Mouse (Mus musculus) forelimb bud, embryonic 11.5 days (tissue): Measurements from ENCODE around the gene Itpr3.

Source experiments
- DNase-seq: peaks from one replicate; pipeline ENCODE4 v3.0.0-alpha.2; 2012; ENCODE audit warnings: low read depth, low spot score

Gene Itpr3

GRCm38 (mm10) chr17:27038335-27039050, 18.6 kb upstream of the Itpr3 start:
- DNase-seq: no peak

DNA sequence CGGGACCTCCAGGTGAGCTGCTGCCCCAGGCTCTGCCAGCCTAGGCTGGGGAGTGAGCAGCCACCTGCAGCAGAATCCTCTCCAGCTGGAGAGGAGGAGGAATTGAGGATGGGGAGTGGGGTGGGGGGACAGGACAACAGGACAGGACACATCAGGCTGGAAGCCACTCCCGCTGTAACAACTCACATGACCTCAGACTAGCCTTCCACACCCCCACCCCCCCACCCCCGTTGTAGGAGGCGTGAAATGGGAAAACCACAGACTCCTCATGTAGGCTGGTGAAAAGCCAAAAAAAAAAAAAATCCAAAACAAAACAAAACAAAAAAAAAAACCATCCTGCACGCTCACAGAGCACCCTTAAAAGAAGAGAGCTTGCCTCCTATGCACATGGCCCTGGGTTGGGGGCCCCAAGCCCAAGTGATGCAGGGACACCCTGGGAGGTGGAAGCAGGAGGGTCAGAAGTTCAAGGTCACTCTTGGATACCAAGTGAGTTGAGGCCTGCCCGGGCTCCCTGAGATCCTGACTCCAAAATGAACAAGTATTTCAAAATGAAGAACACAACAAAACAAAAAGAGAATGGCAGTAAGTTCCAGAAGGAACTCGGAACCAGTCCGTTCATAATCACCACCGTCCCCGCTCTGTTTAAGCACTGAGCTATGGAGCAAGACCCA, 17.5 kb upstream of the Itpr3 start:
- DNase-seq: no peak

GRCm38 (mm10) chr17:27040304-27041045, 16.6 kb upstream of the Itpr3 start:
- DNase-seq: peak; percentile 80

DNA sequence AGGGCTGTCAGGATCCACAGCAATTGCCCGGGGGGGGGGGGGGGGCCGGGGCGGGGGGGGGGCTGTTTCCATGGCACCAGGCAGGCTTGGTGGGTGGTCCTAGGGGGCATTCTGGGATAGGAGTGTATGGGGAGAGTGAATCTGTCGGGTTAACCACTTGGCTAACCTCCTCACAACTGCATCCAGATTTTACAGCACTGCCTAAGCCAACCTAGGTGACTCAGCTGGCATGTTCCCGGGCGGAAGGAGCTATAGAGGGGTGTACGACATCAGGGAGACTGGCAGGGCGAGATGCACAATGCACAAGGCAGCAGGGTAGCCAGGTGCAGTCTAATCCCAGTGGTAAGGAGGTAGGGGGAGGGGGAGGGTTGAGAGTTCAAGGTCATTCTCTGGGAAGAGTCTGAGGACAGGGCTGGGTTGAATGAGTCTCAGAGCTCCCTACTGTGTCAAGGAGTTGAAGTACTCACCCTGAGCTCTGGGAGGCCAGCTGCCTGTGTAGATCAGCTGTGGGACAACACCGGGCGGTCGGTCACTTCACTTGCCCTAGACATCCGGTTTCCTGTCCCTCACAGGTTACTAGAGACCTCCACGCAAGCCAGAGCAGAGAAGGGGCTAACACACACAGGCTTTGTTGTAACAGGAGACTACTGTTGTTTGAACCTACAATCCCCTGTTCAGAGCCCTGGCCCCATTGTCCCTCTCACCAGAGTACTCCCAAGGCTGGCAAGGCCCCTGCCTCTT, 15.9 kb upstream of the Itpr3 start:
- DNase-seq: no peak

DNA sequence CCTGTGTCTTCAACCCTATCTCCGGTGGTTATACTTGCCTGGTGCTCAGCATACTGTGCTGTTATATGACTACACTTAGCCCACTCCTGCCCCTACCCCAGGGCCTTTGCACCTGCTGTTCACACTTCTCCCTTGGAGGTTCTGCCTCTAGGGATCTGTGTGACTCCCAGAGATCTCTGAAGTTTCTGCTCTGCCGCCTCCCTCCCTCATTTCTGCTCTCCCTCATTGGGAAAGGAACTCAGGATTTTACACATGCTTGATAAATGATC, 15.4 kb upstream of the Itpr3 start:
- no peak for DNase-seq

- no peak for DNase-seq
Observed at GRCm38 (mm10) chr17:27042840-27043239, 14.3 kb upstream of the Itpr3 start.

- no peak for DNase-seq
Observed at GRCm38 (mm10) chr17:27045164-27045563, 11.9 kb upstream of the Itpr3 start.

DNA sequence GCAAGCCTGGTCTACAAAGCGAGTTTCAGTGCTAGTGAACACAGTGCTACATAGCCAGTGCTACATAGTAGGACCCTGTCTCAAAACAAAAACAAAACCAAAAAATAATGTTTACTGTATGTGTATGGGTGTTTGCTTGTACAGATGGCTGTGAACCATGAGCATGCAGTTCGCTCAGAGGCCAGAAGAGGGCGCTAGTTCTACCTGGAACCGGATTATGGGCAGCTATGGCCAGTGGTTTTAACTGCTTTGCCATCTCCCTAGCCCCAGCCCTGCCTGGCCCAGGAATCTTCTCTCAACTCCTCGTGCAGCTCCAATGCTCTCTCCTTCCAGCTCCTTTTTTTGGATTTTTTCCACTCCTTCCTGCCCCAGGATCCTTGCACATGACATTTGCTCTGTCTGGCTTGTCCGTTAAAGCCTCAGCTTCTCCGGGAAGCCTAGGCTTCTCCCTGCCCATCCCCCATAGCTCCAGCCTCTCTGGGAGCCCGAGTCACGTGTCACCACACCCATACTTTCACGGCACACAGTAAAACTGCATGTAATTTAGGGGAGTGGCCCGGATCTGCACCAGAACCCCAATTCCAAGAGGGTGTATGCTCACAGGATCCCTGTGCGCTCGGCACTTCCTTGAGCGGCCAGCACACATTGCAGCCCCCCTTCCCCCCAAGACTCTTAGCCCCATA, 9.2 kb upstream of the Itpr3 start:
- DNase-seq: no peak

- no peak for DNase-seq
Observed at GRCm38 (mm10) chr17:27048445-27049239, 8.5 kb upstream of the Itpr3 start.

DNA sequence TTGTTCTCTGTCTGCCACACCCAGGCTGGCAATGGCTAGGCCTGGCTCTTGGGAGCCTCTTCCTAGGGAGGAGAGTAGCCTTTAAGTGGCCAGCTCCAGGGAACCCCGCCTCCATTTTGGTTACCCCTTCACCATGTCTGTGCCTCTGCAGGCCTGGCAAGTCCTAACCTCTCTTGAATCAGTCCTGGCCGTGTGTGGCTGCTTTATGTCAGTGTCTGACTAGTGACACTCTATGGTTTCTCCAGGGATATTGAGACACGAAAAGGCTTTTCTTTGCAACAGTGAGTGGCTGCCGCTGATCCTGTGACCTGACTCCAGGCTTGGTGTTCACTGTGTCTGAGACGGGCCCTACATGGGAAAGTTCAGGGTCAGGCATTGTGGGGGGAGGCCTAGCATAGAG, 6.3 kb upstream of the Itpr3 start:
- no peak for DNase-seq

- DNase-seq: no peak
Observed at GRCm38 (mm10) chr17:27051514-27051913, 5.6 kb upstream of the Itpr3 start.

DNA sequence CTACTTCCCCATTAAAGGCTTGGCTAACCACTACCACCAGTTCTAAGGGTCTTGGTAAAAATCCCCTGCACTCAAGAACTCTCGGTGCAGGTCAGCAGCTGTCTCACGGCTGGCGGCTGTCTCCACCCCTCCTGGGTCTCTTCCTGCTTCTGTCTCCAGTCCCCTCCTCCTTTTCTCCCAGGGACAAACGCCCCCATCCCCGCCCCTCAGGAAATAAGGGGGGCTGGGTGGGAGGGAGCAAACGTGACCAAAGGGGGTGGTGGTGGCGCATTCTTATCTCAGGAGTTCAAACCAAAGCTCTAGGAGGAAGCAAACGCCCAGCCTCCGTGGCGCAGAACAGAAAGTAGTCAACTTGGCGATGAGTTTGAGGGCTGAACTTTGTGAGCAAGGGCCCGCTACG, 934 bp upstream of the Itpr3 start:
- DNase-seq: peak; percentile 76

DNA sequence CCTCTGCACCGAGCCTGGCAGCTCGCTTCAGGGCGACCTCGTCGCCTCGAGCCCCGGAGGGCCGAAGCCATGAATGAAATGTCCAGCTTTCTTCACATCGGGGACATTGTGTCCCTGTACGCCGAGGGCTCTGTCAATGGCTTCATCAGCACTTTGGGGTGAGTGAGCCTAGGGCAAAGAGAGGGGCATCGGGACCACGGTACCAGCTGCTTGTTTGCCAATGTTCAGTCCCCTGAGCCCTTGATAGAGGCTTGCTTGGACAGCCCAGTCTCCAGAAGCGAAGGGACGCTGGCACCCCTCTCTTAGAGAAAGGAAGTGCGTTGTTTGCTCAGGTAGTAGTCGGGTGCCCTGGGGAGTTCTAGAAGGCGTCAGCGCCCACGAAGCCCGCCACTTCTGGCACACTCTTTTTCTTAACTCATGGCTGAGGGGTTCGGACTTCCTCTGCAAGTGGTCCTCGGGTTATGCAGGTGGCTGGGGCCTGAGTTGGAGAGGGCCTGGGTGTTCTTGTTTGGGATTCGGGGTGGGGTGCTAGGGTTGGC, 482 bp downstream of the Itpr3 start:
- DNase-seq: no peak

- DNase-seq: no peak
Observed at GRCm38 (mm10) chr17:27060698-27061097, 3.6 kb downstream of the Itpr3 start.

DNA sequence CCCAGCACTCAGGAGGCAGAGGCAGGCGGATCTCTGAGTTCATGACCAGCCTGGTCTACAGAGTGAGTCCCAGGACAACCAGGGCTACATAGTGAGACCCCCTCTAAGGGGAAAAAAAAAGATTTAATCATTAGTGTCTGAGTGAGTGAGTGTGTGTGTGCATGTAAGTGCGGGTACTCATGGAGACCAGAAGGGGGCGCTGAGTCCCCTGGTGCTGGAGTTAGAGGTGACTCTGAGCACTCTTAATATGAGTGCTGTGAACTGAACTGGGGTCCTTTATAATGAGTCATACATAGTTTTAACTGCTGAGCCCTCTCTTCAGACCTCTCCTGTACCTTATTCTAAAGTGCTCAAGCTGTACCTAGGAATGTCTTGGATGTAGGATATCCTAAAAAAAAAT, 4.6 kb downstream of the Itpr3 start:
- no peak for DNase-seq

GRCm38 (mm10) chr17:27062684-27063083, 5.6 kb downstream of the Itpr3 start:
- no peak for DNase-seq

- DNase-seq: no peak
Observed at GRCm38 (mm10) chr17:27063717-27064116, 6.6 kb downstream of the Itpr3 start.

DNA sequence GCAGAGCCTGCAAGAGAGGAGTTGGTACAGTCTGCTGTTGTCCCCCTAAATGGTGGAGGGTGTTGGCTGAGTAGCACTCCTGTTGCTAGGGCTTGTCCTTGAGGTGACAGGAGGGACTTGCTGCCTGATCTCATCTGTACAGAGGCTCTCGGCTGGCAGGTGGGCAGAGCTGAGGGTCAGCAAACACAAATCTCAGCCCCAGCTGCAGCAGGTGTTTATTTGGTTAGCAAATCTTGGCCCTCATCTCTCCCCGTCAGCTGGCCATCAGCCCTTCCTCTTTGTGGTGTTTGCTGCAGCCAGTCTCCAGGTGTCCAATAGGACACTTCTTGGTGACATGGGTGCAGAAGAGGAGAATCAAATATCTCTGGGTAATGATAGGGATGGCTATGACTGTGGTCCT, 7.1 kb downstream of the Itpr3 start:
- no peak for DNase-seq

GRCm38 (mm10) chr17:27066065-27066464, 9.0 kb downstream of the Itpr3 start:
- DNase-seq: no peak

DNA sequence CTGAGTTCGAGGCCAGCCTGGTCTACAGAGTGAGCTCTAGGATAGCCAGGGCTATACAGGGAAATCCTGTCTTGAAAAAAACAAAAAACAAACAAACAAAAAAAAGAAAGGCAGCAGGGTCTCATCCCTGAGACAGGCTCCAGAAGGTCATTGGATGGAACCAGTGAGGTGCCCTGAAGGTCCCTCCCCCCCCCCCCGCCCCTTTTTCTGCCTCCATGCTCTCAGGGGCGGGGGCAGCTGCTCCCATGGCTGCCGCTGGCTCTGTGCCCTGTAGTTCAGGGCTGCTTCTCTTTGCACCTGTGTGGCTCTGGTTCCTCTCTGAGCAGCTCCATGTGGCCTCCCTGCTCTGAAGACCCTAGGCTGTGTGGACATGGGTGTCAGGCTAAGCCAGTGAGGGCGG, 12.0 kb downstream of the Itpr3 start:
- DNase-seq: no peak

DNA sequence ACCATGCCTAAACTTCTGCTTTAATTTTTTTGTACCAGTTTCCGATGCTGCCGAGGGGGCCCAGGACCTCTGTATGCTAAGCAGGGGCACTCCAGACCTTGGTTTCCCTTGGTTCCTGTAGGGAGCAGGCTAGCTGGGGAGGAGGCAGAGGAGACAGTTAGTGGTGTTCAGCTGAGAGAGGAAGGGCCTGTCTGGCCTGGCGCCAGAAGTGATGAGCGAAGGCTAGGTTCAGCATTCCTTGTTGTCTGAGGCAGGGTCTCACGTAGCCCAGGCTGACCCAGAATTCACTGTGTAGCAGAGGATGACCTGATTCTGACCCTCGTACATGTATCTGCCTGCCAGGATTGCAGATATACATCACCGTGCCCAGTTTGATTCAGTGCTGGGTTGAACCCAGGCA, 13.8 kb downstream of the Itpr3 start:
- no peak for DNase-seq
